Mouse (Mus musculus): ENCODE results near the gene Tradd. TPM values are rescaled to one million over a fixed set of nuclear protein-coding genes. Genes with fewer than 3 reads are reported as not detected.
"Not testable (repeated sequence)": the region's sequence is repeated elsewhere in the genome, so short reads cannot be mapped to it uniquely, and the experiment has no call there.

The Tradd gene
- polyA plus RNA-seq, 1 experiment from 2014 or later = 14.0 TPM

DNA sequence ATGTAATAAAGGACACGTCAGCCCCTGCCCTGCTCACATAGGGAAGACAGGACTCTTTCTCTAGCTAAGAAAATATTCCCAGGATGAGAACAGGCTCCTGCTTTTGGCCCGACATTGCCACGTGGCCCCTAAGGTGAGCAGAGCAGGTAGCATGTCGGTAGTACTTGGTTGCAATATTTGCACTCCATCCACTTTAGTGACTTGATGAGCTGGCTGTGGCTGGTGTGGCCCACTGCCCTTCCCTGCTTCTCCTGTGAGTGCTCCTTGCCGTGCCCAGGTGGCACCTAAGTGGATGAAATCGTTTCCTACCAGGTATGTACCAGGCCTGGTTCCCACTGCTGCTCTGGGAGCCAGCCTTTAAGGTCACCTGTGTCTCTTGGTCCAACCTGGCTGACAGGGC, 12.5 kb downstream of the Tradd start:
- WGBS = 96% methylated on average over 6 of the region's 6 CpGs
- Histone ChIP-seq H3K4me2 (ENCODE audit: low read length) (no peak overlapping the region), H3K27ac (ENCODE audit: low read length) (no peak overlapping the region), H3K9ac (ENCODE audit: low read depth, low read length) (no peak overlapping the region), H3K9me3 (replicated peaks; ENCODE audit: control insufficient read depth, low read length, poor library complexity, severe bottlenecking) (no peaks in the 10 kb centered on the region), H3K27me3 (ENCODE audit: control insufficient read depth, insufficient read depth, low read depth, low read length) (peaks cover 10% of the 10 kb centered on the region), H3K4me1 (ENCODE audit: control insufficient read depth, insufficient read depth, low read length) (peaks cover 7% of the 10 kb centered on the region), H3K36me3 (ENCODE audit: control insufficient read depth, insufficient read depth, low read length) (peaks cover 27% of the 10 kb centered on the region), H3K4me3 (ENCODE audit: low read depth, low read length) (no peak overlapping the region)
- ATAC-seq = no peak

DNA sequence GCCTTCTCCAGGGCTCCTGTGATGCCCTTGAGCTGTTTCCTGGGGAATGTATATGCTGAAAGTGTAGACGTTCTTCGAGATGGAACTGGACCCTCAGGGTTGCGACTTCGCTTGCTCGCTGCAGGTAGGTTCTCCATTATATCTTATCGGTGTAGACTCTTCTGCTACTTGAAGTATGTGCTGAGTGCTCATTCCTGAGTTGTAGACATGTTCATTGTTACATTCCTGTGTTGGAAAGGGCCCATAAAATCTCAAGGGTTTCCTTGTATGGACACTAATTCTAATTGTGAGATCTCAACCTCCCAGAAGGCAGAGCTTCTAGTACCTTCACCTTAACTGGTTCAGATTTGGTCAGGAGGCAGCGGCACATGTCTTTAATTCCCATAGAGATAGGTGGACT, 23.4 kb downstream of the Tradd start:
- no peaks in the 10 kb centered on the region for H3K9me3 ChIP-seq (replicated peaks; ENCODE audit: control insufficient read depth, low read length, poor library complexity, severe bottlenecking)
- no peak overlapping the region for H3K9ac ChIP-seq (ENCODE audit: low read depth, low read length)
- H3K27me3 ChIP-seq (ENCODE audit: control insufficient read depth, insufficient read depth, low read depth, low read length) = no peaks in the 10 kb centered on the region
- WGBS = 96% methylated on average over 7 of the region's 7 CpGs
- peaks cover 27% of the 10 kb centered on the region for H3K36me3 ChIP-seq (ENCODE audit: control insufficient read depth, insufficient read depth, low read length)
- no peak overlapping the region for H3K4me3 ChIP-seq (ENCODE audit: low read depth, low read length)
- no peak overlapping the region for H3K4me2 ChIP-seq (ENCODE audit: low read length)
- no peak overlapping the region for H3K27ac ChIP-seq (ENCODE audit: low read length)
- H3K4me1 ChIP-seq (ENCODE audit: control insufficient read depth, insufficient read depth, low read length) = no peaks in the 10 kb centered on the region
- ATAC-seq = no peak

DNA sequence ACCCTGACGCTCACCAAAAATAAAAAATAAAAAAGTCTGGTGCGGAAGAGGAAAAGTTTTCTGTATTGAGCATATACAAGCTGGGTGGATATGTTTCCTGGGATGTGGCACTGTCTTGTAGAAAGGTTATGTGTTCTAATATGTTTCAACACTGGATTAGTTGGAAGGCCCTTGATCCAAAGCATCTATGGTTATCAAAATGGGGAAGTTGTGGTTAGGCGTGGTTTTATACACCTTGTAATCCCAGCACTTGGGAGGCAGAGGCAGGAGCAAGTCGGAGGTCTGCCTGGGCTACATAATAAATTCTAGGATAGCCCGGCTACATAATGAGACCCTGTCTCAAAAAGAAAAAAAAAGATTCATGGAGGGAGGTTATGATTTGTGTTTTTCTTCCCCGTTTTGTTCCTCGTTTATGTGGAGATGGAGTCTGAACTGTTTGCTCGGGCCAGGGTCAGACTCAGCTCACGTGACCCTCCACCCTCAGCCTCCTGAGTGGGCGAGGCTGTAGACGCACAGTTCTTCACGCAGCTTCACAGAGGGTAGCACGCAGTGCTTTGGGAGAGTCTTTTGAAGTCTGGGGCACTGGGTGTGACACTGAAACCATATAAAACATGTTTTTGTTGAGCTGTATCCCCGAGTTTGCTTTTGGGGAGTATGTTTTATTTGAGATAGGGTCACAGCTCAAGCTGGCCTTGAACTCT, 26.8 kb downstream of the Tradd start:
- no peak overlapping the region for H3K4me2 ChIP-seq (ENCODE audit: low read length)
- H3K27ac ChIP-seq (ENCODE audit: low read length) = no peak overlapping the region
- no peaks in the 10 kb centered on the region for H3K27me3 ChIP-seq (ENCODE audit: control insufficient read depth, insufficient read depth, low read depth, low read length)
- no peak overlapping the region for H3K4me3 ChIP-seq (ENCODE audit: low read depth, low read length)
- ATAC-seq = no peak
- peaks cover 29% of the 10 kb centered on the region for H3K36me3 ChIP-seq (ENCODE audit: control insufficient read depth, insufficient read depth, low read length)
- no peaks in the 10 kb centered on the region for H3K9me3 ChIP-seq (replicated peaks; ENCODE audit: control insufficient read depth, low read length, poor library complexity, severe bottlenecking)
- no peak overlapping the region for H3K9ac ChIP-seq (ENCODE audit: low read depth, low read length)
- no peaks in the 10 kb centered on the region for H3K4me1 ChIP-seq (ENCODE audit: control insufficient read depth, insufficient read depth, low read length)
- WGBS = 90% methylated on average over 14 of the region's 14 CpGs

DNA sequence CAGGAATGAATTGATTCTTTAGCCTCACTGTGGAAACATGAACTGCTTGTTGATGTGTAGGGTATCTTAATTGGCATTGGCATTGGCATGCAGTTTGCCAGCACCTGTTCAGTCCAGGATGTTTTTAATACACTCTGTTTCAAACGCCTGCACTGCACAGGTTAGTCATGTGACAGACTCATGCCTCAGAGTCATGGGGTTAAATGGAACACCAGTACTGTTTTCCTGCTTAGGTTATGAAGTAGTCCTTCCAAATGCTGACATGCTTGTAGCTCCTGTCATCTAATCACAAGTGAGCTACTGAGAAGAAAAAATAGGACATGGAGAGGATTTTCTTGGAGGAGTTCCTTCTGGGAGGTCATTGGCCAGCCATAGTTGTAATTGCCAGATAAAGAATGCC, 29.2 kb downstream of the Tradd start:
- Histone ChIP-seq H3K4me2 (ENCODE audit: low read length) (no peak overlapping the region), H3K9ac (ENCODE audit: low read depth, low read length) (no peak overlapping the region), H3K4me1 (ENCODE audit: control insufficient read depth, insufficient read depth, low read length) (no peaks in the 10 kb centered on the region), H3K9me3 (replicated peaks; ENCODE audit: control insufficient read depth, low read length, poor library complexity, severe bottlenecking) (no peaks in the 10 kb centered on the region), H3K27me3 (ENCODE audit: control insufficient read depth, insufficient read depth, low read depth, low read length) (no peaks in the 10 kb centered on the region), H3K27ac (ENCODE audit: low read length) (no peak overlapping the region), H3K36me3 (ENCODE audit: control insufficient read depth, insufficient read depth, low read length) (peaks cover 19% of the 10 kb centered on the region), H3K4me3 (ENCODE audit: low read depth, low read length) (no peak overlapping the region)
- 83% methylated on average over 1 of the region's 1 CpGs for WGBS
- ATAC-seq = no peak

DNA sequence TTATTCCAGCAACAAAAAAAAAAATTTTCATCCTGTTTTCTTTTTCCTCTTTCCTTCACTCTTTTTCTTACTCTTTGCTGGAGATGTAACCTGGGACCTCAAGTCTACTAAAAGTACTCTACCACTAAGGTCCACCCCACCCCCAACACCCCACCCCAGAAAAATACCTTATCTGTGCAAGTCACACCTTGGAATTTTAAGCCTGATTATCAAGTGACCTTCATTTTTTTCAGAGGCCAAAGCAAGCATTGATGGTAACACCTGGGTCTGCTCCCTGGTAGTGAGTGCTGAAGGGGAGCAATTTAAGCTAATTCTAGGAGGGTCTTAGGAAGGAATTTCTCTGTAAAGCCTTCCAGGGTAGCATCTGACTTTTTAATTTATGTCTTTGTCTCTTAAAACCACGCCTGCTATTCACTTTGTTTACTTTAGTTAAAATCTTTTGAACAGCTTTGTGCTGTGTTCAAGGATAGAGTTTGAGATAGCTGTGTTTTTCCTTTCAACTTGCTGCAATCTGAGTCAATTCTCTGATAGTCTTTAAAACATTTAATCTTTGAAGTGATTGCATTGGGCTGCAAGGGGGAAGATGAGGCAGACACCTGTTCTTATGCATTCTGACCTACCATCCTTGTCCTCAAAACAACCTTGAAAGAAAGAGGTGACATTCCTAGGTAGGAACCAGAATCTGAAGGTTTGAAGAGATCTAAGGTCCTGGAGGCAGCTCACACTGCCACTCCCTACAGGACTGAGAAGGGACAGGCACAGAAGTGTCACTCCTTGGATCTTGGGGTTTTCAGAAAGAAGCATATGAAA, 31.1 kb downstream of the Tradd start:
- no peak overlapping the region for H3K4me3 ChIP-seq (ENCODE audit: low read depth, low read length)
- ATAC-seq = no peak
- no peaks in the 10 kb centered on the region for H3K4me1 ChIP-seq (ENCODE audit: control insufficient read depth, insufficient read depth, low read length)
- WGBS = 84% methylated on average over 1 of the region's 1 CpGs
- H3K36me3 ChIP-seq (ENCODE audit: control insufficient read depth, insufficient read depth, low read length) = peaks cover 9% of the 10 kb centered on the region; the same call in 1 of the 2 replicates
- H3K27ac ChIP-seq (ENCODE audit: low read length) = no peak overlapping the region
- H3K9ac ChIP-seq (ENCODE audit: low read depth, low read length) = no peak overlapping the region
- H3K27me3 ChIP-seq (ENCODE audit: control insufficient read depth, insufficient read depth, low read depth, low read length) = no peaks in the 10 kb centered on the region
- H3K4me2 ChIP-seq (ENCODE audit: low read length) = no peak overlapping the region
- H3K9me3 ChIP-seq (replicated peaks; ENCODE audit: control insufficient read depth, low read length, poor library complexity, severe bottlenecking) = no peaks in the 10 kb centered on the region

DNA sequence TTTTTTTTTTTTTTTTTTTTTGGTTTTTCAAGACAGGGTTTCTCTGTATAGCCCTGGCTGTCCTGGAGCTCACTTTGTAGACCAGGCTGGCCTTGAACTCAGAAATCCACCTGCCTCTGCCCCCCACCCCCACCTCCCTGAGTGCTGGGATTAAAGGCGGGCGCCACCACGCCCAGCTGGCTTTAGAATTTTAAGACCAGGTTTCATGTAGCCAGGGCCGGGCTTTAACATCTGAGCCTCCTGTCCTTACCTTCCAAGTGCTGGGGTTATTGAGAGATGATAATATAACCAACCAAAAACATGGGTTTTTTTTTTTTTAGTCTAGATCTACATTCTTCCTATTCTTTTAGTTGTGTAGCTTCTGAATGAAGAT, 32.1 kb downstream of the Tradd start:
- not testable (repeated sequence) for H3K9me3 ChIP-seq (replicated peaks; ENCODE audit: control insufficient read depth, low read length, poor library complexity, severe bottlenecking); H3K36me3 ChIP-seq (ENCODE audit: control insufficient read depth, insufficient read depth, low read length); H3K4me2 ChIP-seq (ENCODE audit: low read length); H3K4me1 ChIP-seq (ENCODE audit: control insufficient read depth, insufficient read depth, low read length); H3K27ac ChIP-seq (ENCODE audit: low read length); ATAC-seq; H3K9ac ChIP-seq (ENCODE audit: low read depth, low read length); H3K4me3 ChIP-seq (ENCODE audit: low read depth, low read length); H3K27me3 ChIP-seq (ENCODE audit: control insufficient read depth, insufficient read depth, low read depth, low read length)
- 98% methylated on average over 4 of the region's 4 CpGs for WGBS

DNA sequence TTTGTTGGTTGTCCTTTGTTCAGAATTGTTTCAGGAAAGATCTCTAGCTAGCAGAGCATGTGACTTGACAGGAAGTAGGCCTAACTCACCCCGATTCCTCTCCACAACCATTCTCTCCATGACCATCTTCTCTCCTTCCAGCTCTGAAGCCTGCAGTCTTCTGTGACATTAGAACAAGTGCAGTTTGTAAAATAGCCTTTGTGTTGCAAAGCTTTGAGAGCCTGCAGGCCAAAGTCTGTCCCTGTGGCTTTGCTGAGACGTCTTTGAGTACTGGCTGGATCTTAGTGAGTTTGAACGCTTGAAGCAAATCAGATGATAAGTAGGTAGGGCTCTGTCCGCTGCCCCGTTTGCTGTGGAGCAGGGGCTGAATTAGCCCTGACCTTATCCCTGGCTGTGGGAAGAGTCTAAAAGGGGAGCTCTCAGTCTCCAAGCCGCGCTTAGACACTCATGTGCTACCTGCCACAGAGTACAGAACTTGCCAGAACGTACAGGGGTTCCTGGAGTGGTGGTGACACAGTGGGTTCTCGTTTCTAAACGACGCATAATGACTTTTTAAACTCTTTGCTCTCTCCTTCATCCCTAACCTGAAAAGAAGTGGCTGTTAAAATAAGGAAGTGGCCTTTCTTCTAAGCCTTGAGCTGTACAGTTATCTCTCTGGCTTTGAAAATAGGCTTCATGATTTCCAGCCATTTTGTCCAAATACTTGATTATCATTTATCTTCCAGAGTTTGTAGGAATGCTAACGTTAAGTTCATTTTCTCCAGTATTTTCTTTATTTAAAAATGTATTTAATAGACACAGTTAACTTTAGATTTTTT, 32.7 kb downstream of the Tradd start:
- no peak overlapping the region for H3K27ac ChIP-seq (ENCODE audit: low read length)
- ATAC-seq = no peak
- 89% methylated on average over 12 of the region's 12 CpGs for WGBS
- H3K27me3 ChIP-seq (ENCODE audit: control insufficient read depth, insufficient read depth, low read depth, low read length) = no peaks in the 10 kb centered on the region
- H3K9me3 ChIP-seq (replicated peaks; ENCODE audit: control insufficient read depth, low read length, poor library complexity, severe bottlenecking) = no peaks in the 10 kb centered on the region
- peaks cover 9% of the 10 kb centered on the region; the same call in 1 of the 2 replicates for H3K36me3 ChIP-seq (ENCODE audit: control insufficient read depth, insufficient read depth, low read length)
- no peaks in the 10 kb centered on the region for H3K4me1 ChIP-seq (ENCODE audit: control insufficient read depth, insufficient read depth, low read length)
- H3K9ac ChIP-seq (ENCODE audit: low read depth, low read length) = no peak overlapping the region
- H3K4me3 ChIP-seq (ENCODE audit: low read depth, low read length) = no peak overlapping the region
- no peak overlapping the region for H3K4me2 ChIP-seq (ENCODE audit: low read length)

DNA sequence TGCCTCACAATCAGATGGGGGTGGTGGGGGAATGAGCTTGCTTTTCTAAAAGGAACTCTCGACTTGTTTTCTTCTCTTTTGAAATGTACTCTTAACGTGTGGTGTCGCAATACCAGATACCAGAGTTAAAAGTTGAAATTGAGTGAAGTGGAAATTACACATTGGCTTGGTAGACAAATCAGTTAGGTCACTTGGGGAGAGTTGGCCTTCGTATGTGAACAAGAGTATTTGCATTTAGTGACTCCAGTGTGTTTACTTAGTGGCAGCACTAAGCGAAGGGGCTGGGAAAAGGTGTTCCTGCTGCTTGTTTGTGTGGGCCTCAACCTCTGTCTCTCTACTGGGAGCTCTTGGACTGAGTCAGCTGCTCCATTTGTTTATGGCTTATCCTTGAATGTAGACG, 38.5 kb downstream of the Tradd start:
- no peak for ATAC-seq
- no peak overlapping the region for H3K27ac ChIP-seq (ENCODE audit: low read length)
- no peaks in the 10 kb centered on the region for H3K36me3 ChIP-seq (ENCODE audit: control insufficient read depth, insufficient read depth, low read length)
- peak overlapping the region; percentile 78 for H3K4me2 ChIP-seq (ENCODE audit: low read length)
- H3K9ac ChIP-seq (ENCODE audit: low read depth, low read length) = peak overlapping the region; percentile 76
- H3K9me3 ChIP-seq (replicated peaks; ENCODE audit: control insufficient read depth, low read length, poor library complexity, severe bottlenecking) = no peaks in the 10 kb centered on the region
- no peaks in the 10 kb centered on the region for H3K27me3 ChIP-seq (ENCODE audit: control insufficient read depth, insufficient read depth, low read depth, low read length)
- peaks cover 14% of the 10 kb centered on the region for H3K4me1 ChIP-seq (ENCODE audit: control insufficient read depth, insufficient read depth, low read length)
- peak overlapping the region; percentile 64 for H3K4me3 ChIP-seq (ENCODE audit: low read depth, low read length)
- 30% methylated on average over 6 of the region's 6 CpGs for WGBS

DNA sequence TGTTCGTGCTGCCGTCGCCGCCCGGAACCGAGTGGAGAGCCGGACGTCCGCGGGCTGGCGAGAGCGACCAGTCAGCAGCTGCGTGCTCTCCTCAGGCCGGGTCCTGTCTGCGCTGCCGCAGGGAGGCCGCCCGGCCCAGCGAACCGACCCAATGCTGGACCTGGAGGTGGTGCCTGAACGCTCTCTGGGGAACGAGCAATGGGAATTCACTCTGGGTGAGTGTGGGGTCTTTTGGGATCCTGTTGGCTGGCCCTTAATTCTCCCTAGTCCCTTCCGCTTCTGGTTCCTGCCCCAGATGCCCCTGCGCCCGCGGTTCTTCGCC, 39.2 kb downstream of the Tradd start:
- Histone ChIP-seq H3K27me3 (ENCODE audit: control insufficient read depth, insufficient read depth, low read depth, low read length) (no peaks in the 10 kb centered on the region), H3K4me2 (ENCODE audit: low read length) (peak overlapping the region; percentile 78), H3K36me3 (ENCODE audit: control insufficient read depth, insufficient read depth, low read length) (no peaks in the 10 kb centered on the region), H3K4me1 (ENCODE audit: control insufficient read depth, insufficient read depth, low read length) (peaks cover 14% of the 10 kb centered on the region), H3K27ac (ENCODE audit: low read length) (peak overlapping the region; percentile 64), H3K9me3 (replicated peaks; ENCODE audit: control insufficient read depth, low read length, poor library complexity, severe bottlenecking) (no peaks in the 10 kb centered on the region), H3K9ac (ENCODE audit: low read depth, low read length) (peak overlapping the region; percentile 76), H3K4me3 (ENCODE audit: low read depth, low read length) (peak overlapping the region; percentile 64)
- no peak for ATAC-seq
- WGBS = under 1% methylated on average over 24 of the region's 27 CpGs

All from midbrain, embryonic 16.5 days (tissue).